Mouse (Mus musculus): ENCODE results near the gene Arid5b. TPM values are rescaled to one million over a fixed set of nuclear protein-coding genes. Genes with fewer than 3 reads are reported as not detected.

Gene Arid5b
- polyA plus RNA-seq, 1 experiment, result 14.3 TPM

- no peak for TF ChIP-seq CTCF (IDR thresholded peaks at IDR 0.05; ENCODE audit: control insufficient read depth, insufficient read depth, low read length)
- TF ChIP-seq POLR2A (IDR thresholded peaks at IDR 0.05; ENCODE audit: borderline replicate concordance, control insufficient read depth, low read depth, low read length), result no peak
- H3K27ac ChIP-seq (ENCODE audit: control insufficient read depth, insufficient read depth, low read depth, low read length, poor library complexity), result no peak overlapping the region
- no peak overlapping the region for H3K4me3 ChIP-seq (replicated peaks; ENCODE audit: control insufficient read depth, low read depth, low read length)
- WGBS, result 16% methylated on average over 3 of the region's 3 CpGs
- no peaks in the 10 kb centered on the region for H3K4me1 ChIP-seq (ENCODE audit: control insufficient read depth, insufficient read depth, low read length)
Measured at GRCm38 (mm10) chr10:68222012-68222411, 56.5 kb downstream of the Arid5b start.

- no peak overlapping the region for H3K27ac ChIP-seq (ENCODE audit: control insufficient read depth, insufficient read depth, low read depth, low read length, poor library complexity)
Measured at GRCm38 (mm10) chr10:68219327-68219726, 59.2 kb downstream of the Arid5b start.

GRCm38 (mm10) chr10:68218678-68219077, 59.9 kb downstream of the Arid5b start:
- Histone ChIP-seq H3K27ac (ENCODE audit: control insufficient read depth, insufficient read depth, low read depth, low read length, poor library complexity) (no peak overlapping the region), H3K4me3 (replicated peaks; ENCODE audit: control insufficient read depth, low read depth, low read length) (no peak overlapping the region), H3K4me1 (ENCODE audit: control insufficient read depth, insufficient read depth, low read length) (no peaks in the 10 kb centered on the region)
- no peak for TF ChIP-seq POLR2A (IDR thresholded peaks at IDR 0.05; ENCODE audit: borderline replicate concordance, control insufficient read depth, low read depth, low read length)
- no peak for TF ChIP-seq CTCF (IDR thresholded peaks at IDR 0.05; ENCODE audit: control insufficient read depth, insufficient read depth, low read length)
- WGBS, result 82% methylated on average over 4 of the region's 4 CpGs

More at GRCm38 (mm10) chr10:68219327-68219726, 59.2 kb downstream of the Arid5b start:
- H3K4me3 ChIP-seq (replicated peaks; ENCODE audit: control insufficient read depth, low read depth, low read length), result no peak overlapping the region
- TF ChIP-seq POLR2A (IDR thresholded peaks at IDR 0.05; ENCODE audit: borderline replicate concordance, control insufficient read depth, low read depth, low read length), result no peak
- TF ChIP-seq CTCF (IDR thresholded peaks at IDR 0.05; ENCODE audit: control insufficient read depth, insufficient read depth, low read length), result no peak
- WGBS, result 83% methylated on average over 9 of the region's 9 CpGs
- no peaks in the 10 kb centered on the region for H3K4me1 ChIP-seq (ENCODE audit: control insufficient read depth, insufficient read depth, low read length)

GRCm38 (mm10) chr10:68214809-68215468, 63.6 kb downstream of the Arid5b start:
- Histone ChIP-seq H3K4me3 (replicated peaks; ENCODE audit: control insufficient read depth, low read depth, low read length) (no peak overlapping the region), H3K4me1 (ENCODE audit: control insufficient read depth, insufficient read depth, low read length) (no peaks in the 10 kb centered on the region), H3K27ac (ENCODE audit: control insufficient read depth, insufficient read depth, low read depth, low read length, poor library complexity) (no peak overlapping the region)
- 88% methylated on average over 9 of the region's 9 CpGs for WGBS
- TF ChIP-seq POLR2A (IDR thresholded peaks at IDR 0.05; ENCODE audit: borderline replicate concordance, control insufficient read depth, low read depth, low read length) (no peak), CTCF (IDR thresholded peaks at IDR 0.05; ENCODE audit: control insufficient read depth, insufficient read depth, low read length) (no peak)

GRCm38 (mm10) chr10:68212061-68212915, 66.3 kb downstream of the Arid5b start:
- no peaks in the 10 kb centered on the region for H3K4me1 ChIP-seq (ENCODE audit: control insufficient read depth, insufficient read depth, low read length)
- no peak overlapping the region for H3K4me3 ChIP-seq (replicated peaks; ENCODE audit: control insufficient read depth, low read depth, low read length)
- TF ChIP-seq POLR2A (IDR thresholded peaks at IDR 0.05; ENCODE audit: borderline replicate concordance, control insufficient read depth, low read depth, low read length) (no peak), CTCF (IDR thresholded peaks at IDR 0.05; ENCODE audit: control insufficient read depth, insufficient read depth, low read length) (no peak)
- no peak overlapping the region for H3K27ac ChIP-seq (ENCODE audit: control insufficient read depth, insufficient read depth, low read depth, low read length, poor library complexity)
- WGBS, result 83% methylated on average over 10 of the region's 10 CpGs

- Histone ChIP-seq H3K4me3 (replicated peaks; ENCODE audit: control insufficient read depth, low read depth, low read length) (no peak overlapping the region), H3K4me1 (ENCODE audit: control insufficient read depth, insufficient read depth, low read length) (no peaks in the 10 kb centered on the region), H3K27ac (ENCODE audit: control insufficient read depth, insufficient read depth, low read depth, low read length, poor library complexity) (no peak overlapping the region)
- TF ChIP-seq CTCF (IDR thresholded peaks at IDR 0.05; ENCODE audit: control insufficient read depth, insufficient read depth, low read length) (no peak), POLR2A (IDR thresholded peaks at IDR 0.05; ENCODE audit: borderline replicate concordance, control insufficient read depth, low read depth, low read length) (no peak)
- WGBS, result 74% methylated on average over 2 of the region's 2 CpGs
Measured at GRCm38 (mm10) chr10:68211514-68211913, 67.0 kb downstream of the Arid5b start.

- no peak for TF ChIP-seq CTCF (IDR thresholded peaks at IDR 0.05; ENCODE audit: control insufficient read depth, insufficient read depth, low read length)
- no peak for TF ChIP-seq POLR2A (IDR thresholded peaks at IDR 0.05; ENCODE audit: borderline replicate concordance, control insufficient read depth, low read depth, low read length)
- Histone ChIP-seq H3K27ac (ENCODE audit: control insufficient read depth, insufficient read depth, low read depth, low read length, poor library complexity) (no peak overlapping the region), H3K4me3 (replicated peaks; ENCODE audit: control insufficient read depth, low read depth, low read length) (no peak overlapping the region), H3K4me1 (ENCODE audit: control insufficient read depth, insufficient read depth, low read length) (no peaks in the 10 kb centered on the region)
- WGBS, result 77% methylated on average over 12 of the region's 12 CpGs
Measured at GRCm38 (mm10) chr10:68210025-68210642, 68.4 kb downstream of the Arid5b start.

- H3K27ac ChIP-seq (ENCODE audit: control insufficient read depth, insufficient read depth, low read depth, low read length, poor library complexity), result no peak overlapping the region
- H3K4me3 ChIP-seq (replicated peaks; ENCODE audit: control insufficient read depth, low read depth, low read length), result no peak overlapping the region
- WGBS, result 82% methylated on average over 5 of the region's 5 CpGs
- H3K4me1 ChIP-seq (ENCODE audit: control insufficient read depth, insufficient read depth, low read length), result no peaks in the 10 kb centered on the region
- TF ChIP-seq CTCF (IDR thresholded peaks at IDR 0.05; ENCODE audit: control insufficient read depth, insufficient read depth, low read length) (no peak), POLR2A (IDR thresholded peaks at IDR 0.05; ENCODE audit: borderline replicate concordance, control insufficient read depth, low read depth, low read length) (no peak)
Measured at GRCm38 (mm10) chr10:68208670-68209065, 69.9 kb downstream of the Arid5b start.
